ENCODE assay signal across 8 mouse cellular contexts in genomic region chr5:38563121-38563520, GRCm38 (mm10). TPM values are rescaled to one million over a fixed set of nuclear protein-coding genes. Genes with fewer than 3 reads are reported as not detected.
DNase-seq lines count a peak whose midpoint lies in the region; ATAC-seq and TF ChIP-seq lines count a peak whose summit lies in the region.

Gene Wdr1 (minus strand): TSS chr5:38563221.

- H3K4me3 ChIP-seq in heart, adult 2 months = peak within 1 kb of the TSS; percentile 61
- H3K4me3 ChIP-seq in megakaryocyte, embryonic 14.5 days (replicated peaks) = peak within 1 kb of the TSS; percentile 93

- ATAC-seq in inflammation-experienced regulatory T-cells, adult 6 months = no peak

- WGBS in heart, adult 2 months = 79% methylated on average over 2 of the region's 2 CpGs

- H3K4me1 ChIP-seq in heart, adult 2 months (ENCODE audit: control insufficient read depth, insufficient read depth, low read length) = peaks cover 9% of the 10 kb centered on the region
- H3K4me1 ChIP-seq in megakaryocyte, embryonic 14.5 days = peaks cover 79% of the 10 kb centered on the region

- H3K79me2 ChIP-seq in heart, adult 2 months (replicated peaks; ENCODE audit: control insufficient read depth, insufficient read depth, low read length) = peaks cover 5% of the 10 kb centered on the region

- H3K9ac ChIP-seq in heart, adult 2 months (ENCODE audit: low read depth, low read length) = peak within 1 kb of the TSS; percentile 66

- TF ChIP-seq CTCF in heart, adult 2 months (IDR thresholded peaks at IDR 0.05) = no peak

- TF ChIP-seq EP300 in heart, adult 2 months (IDR thresholded peaks at IDR 0.05; ENCODE audit: insufficient read depth, low read depth, low read length) = no peak

- intact Hi-C loops in heart, adult 2 months (cut with DNase I) = loop anchor here (2.0 kb wide), 1 partner anchor 82 kb away; no protein-coding TSS in a partner anchor

- no peaks in the 10 kb centered on the region for H3K27me3 ChIP-seq in heart, adult 2 months (ENCODE audit: control insufficient read depth, insufficient read depth, low read length)
- H3K27me3 ChIP-seq in megakaryocyte, embryonic 14.5 days (replicated peaks) = no peaks in the 10 kb centered on the region

- peak within 1 kb of the TSS; percentile 97 for H3K27ac ChIP-seq in heart, adult 2 months

- DNase-seq in heart, adult 2 months = no peak
- DNase-seq in heart, adult 9 months (ENCODE audit: low spot score in 2 of 2) = no peak
- no peak for DNase-seq in adrenal gland, postnatal 10 days
- no peak for DNase-seq in gastrocnemius, adult 8-10 months (ENCODE audit: low spot score in 2 of 2)
- DNase-seq in cerebellum, adult 9-11 months = no peak
- no peak for DNase-seq in cerebellum, adult 18-20 months

- H3K36me3 ChIP-seq in heart, adult 2 months (ENCODE audit: control insufficient read depth, insufficient read depth, low read length) = peaks cover 9% of the 10 kb centered on the region
- H3K36me3 ChIP-seq in megakaryocyte, embryonic 14.5 days (replicated peaks; ENCODE audit: low read length) = peaks cover 25% of the 10 kb centered on the region

- no peaks in the 10 kb centered on the region for H3K9me3 ChIP-seq in megakaryocyte, embryonic 14.5 days

- no peak for TF ChIP-seq POLR2A in heart, adult 2 months (IDR thresholded peaks at IDR 0.05; ENCODE audit: insufficient read depth, low read depth, low read length)

RNA-seq across cellular contexts. Expression of gene Wdr1, which starts in this region (rescaled TPM):
- total RNA-seq in heart, adult 2 months (2021) = 100 to 1,000 TPM; 107 to 119 TPM
- polyA plus RNA-seq in heart, adult 2 months (2012; rRNA removed) = 105 and 144 TPM in 2 replicates
- total RNA-seq in adrenal gland, postnatal 10 days (2021) = 100 to 1,000 TPM; 118 to 136 TPM
- total RNA-seq in gastrocnemius, adult 8-10 months (2022) = 10 to 100 TPM; 35.3 to 43.7 (median 38.8) TPM
- polyA plus RNA-seq in inflammation-experienced regulatory T-cells, adult 6 months (2017; shearing (Covaris generic)) = 100 to 1,000 TPM; 339 to 508 (median 369) TPM
- 69.3 and 92.0 TPM in 2 replicates for polyA plus RNA-seq in megakaryocyte, embryonic 14.5 days (2012; ENCODE audit: insufficient read depth, low replicate concordance)
